Mouse (Mus musculus): Measurements from ENCODE around the gene Hoxa1. TPM values are rescaled to one million over a fixed set of nuclear protein-coding genes. Genes with fewer than 3 reads are reported as not detected.

Hoxa1 gene
- polyA plus RNA-seq, 1 experiment from 2014 or later = 1.8 TPM

GRCm38 (mm10) chr6:52164626-52165440 lies 6.7 kb upstream of the Hoxa1 start, which contains the start of gene Hoxa2:
TSS of gene Hoxa2 (minus strand) at chr6:52164831.
- Histone ChIP-seq H3K36me3 (ENCODE audit: control insufficient read depth, insufficient read depth, low read length) (no peaks in the 10 kb centered on the region), H3K4me1 (ENCODE audit: control insufficient read depth, insufficient read depth, low read depth, low read length) (peaks cover under 1% of the 10 kb centered on the region; the same call in 1 of the 2 replicates), H3K9me3 (ENCODE audit: control insufficient read depth, low read length) (no peaks in the 10 kb centered on the region), H3K27ac (ENCODE audit: low read depth, low read length) (peak within 1 kb of the TSS; percentile 97), H3K27me3 (replicated peaks; ENCODE audit: control insufficient read depth, insufficient read depth, low read length) (peaks cover 3% of the 10 kb centered on the region; the same call in 1 of the 2 replicates), H3K4me3 (ENCODE audit: low read length) (peak within 1 kb of the TSS; percentile 57), H3K4me2 (ENCODE audit: low read length) (peak within 1 kb of the TSS; percentile 80), H3K9ac (ENCODE audit: low read depth, low read length) (peak within 1 kb of the TSS; percentile 83)
- under 1% methylated on average over 25 of the region's 25 CpGs for WGBS
- peak; percentile 72 for ATAC-seq

- Histone ChIP-seq H3K9ac (ENCODE audit: low read depth, low read length) (peak overlapping the region; percentile 83), H3K27me3 (replicated peaks; ENCODE audit: control insufficient read depth, insufficient read depth, low read length) (no peaks in the 10 kb centered on the region), H3K27ac (ENCODE audit: low read depth, low read length) (peak overlapping the region; percentile 97), H3K4me1 (ENCODE audit: control insufficient read depth, insufficient read depth, low read depth, low read length) (no peaks in the 10 kb centered on the region), H3K36me3 (ENCODE audit: control insufficient read depth, insufficient read depth, low read length) (no peaks in the 10 kb centered on the region), H3K4me3 (ENCODE audit: low read length) (peak overlapping the region; percentile 57), H3K9me3 (ENCODE audit: control insufficient read depth, low read length) (no peaks in the 10 kb centered on the region), H3K4me2 (ENCODE audit: low read length) (peak overlapping the region; percentile 80)
- under 1% methylated on average over 39 of the region's 39 CpGs for WGBS
- no peak for ATAC-seq
Observed at GRCm38 (mm10) chr6:52164051-52164625, 6.0 kb upstream of the Hoxa1 start.

GRCm38 (mm10) chr6:52163366-52164031 lies 5.4 kb upstream of the Hoxa1 start:
- ATAC-seq = no peak
- H3K27ac ChIP-seq (ENCODE audit: low read depth, low read length) = peak overlapping the region; percentile 97
- peak overlapping the region; percentile 80 for H3K4me2 ChIP-seq (ENCODE audit: low read length)
- peak overlapping the region; percentile 83 for H3K9ac ChIP-seq (ENCODE audit: low read depth, low read length)
- H3K4me3 ChIP-seq (ENCODE audit: low read length) = peak overlapping the region; percentile 57
- 3% methylated on average over 17 of the region's 17 CpGs for WGBS
- H3K4me1 ChIP-seq (ENCODE audit: control insufficient read depth, insufficient read depth, low read depth, low read length) = peaks cover 5% of the 10 kb centered on the region; the same call in 1 of the 2 replicates
- H3K27me3 ChIP-seq (replicated peaks; ENCODE audit: control insufficient read depth, insufficient read depth, low read length) = no peaks in the 10 kb centered on the region
- H3K36me3 ChIP-seq (ENCODE audit: control insufficient read depth, insufficient read depth, low read length) = no peaks in the 10 kb centered on the region
- H3K9me3 ChIP-seq (ENCODE audit: control insufficient read depth, low read length) = no peaks in the 10 kb centered on the region

GRCm38 (mm10) chr6:52162611-52163365 lies 4.7 kb upstream of the Hoxa1 start:
- Histone ChIP-seq H3K9ac (ENCODE audit: low read depth, low read length) (peak overlapping the region; percentile 83), H3K9me3 (ENCODE audit: control insufficient read depth, low read length) (no peaks in the 10 kb centered on the region), H3K27ac (ENCODE audit: low read depth, low read length) (peak overlapping the region; percentile 97), H3K36me3 (ENCODE audit: control insufficient read depth, insufficient read depth, low read length) (no peaks in the 10 kb centered on the region), H3K4me2 (ENCODE audit: low read length) (peak overlapping the region; percentile 80), H3K4me1 (ENCODE audit: control insufficient read depth, insufficient read depth, low read depth, low read length) (peaks cover 10% of the 10 kb centered on the region), H3K27me3 (replicated peaks; ENCODE audit: control insufficient read depth, insufficient read depth, low read length) (no peaks in the 10 kb centered on the region; the same call in 1 of the 2 replicates), H3K4me3 (ENCODE audit: low read length) (peak overlapping the region; percentile 57)
- no peak for ATAC-seq
- 5% methylated on average over 14 of the region's 14 CpGs for WGBS

- WGBS = 10% methylated on average over 1 of the region's 1 CpGs
- Histone ChIP-seq H3K4me3 (ENCODE audit: low read length) (peak overlapping the region; percentile 28), H3K9ac (ENCODE audit: low read depth, low read length) (peak overlapping the region; percentile 36), H3K27me3 (replicated peaks; ENCODE audit: control insufficient read depth, insufficient read depth, low read length) (no peaks in the 10 kb centered on the region; the same call in 1 of the 2 replicates), H3K4me1 (ENCODE audit: control insufficient read depth, insufficient read depth, low read depth, low read length) (peaks cover 10% of the 10 kb centered on the region), H3K27ac (ENCODE audit: low read depth, low read length) (peak overlapping the region; percentile 69), H3K9me3 (ENCODE audit: control insufficient read depth, low read length) (no peaks in the 10 kb centered on the region), H3K36me3 (ENCODE audit: control insufficient read depth, insufficient read depth, low read length) (no peaks in the 10 kb centered on the region), H3K4me2 (ENCODE audit: low read length) (peak overlapping the region; percentile 80)
- no peak for ATAC-seq
Observed at GRCm38 (mm10) chr6:52162093-52162380, 3.9 kb upstream of the Hoxa1 start.

GRCm38 (mm10) chr6:52161336-52162092 lies 3.4 kb upstream of the Hoxa1 start:
- H3K36me3 ChIP-seq (ENCODE audit: control insufficient read depth, insufficient read depth, low read length) = no peaks in the 10 kb centered on the region
- 6% methylated on average over 8 of the region's 8 CpGs for WGBS
- ATAC-seq = no peak
- peaks cover under 1% of the 10 kb centered on the region for H3K27me3 ChIP-seq (replicated peaks; ENCODE audit: control insufficient read depth, insufficient read depth, low read length)
- peak overlapping the region; percentile 67 for H3K9ac ChIP-seq (ENCODE audit: low read depth, low read length)
- H3K4me3 ChIP-seq (ENCODE audit: low read length) = peak overlapping the region; percentile 67
- peaks cover 10% of the 10 kb centered on the region for H3K4me1 ChIP-seq (ENCODE audit: control insufficient read depth, insufficient read depth, low read depth, low read length)
- no peaks in the 10 kb centered on the region for H3K9me3 ChIP-seq (ENCODE audit: control insufficient read depth, low read length)
- peak overlapping the region; percentile 80 for H3K4me2 ChIP-seq (ENCODE audit: low read length)
- H3K27ac ChIP-seq (ENCODE audit: low read depth, low read length) = peak overlapping the region; percentile 80

- H3K27me3 ChIP-seq (replicated peaks; ENCODE audit: control insufficient read depth, insufficient read depth, low read length) = peaks cover 6% of the 10 kb centered on the region
- peak overlapping the region; percentile 80 for H3K4me2 ChIP-seq (ENCODE audit: low read length)
- no peaks in the 10 kb centered on the region for H3K9me3 ChIP-seq (ENCODE audit: control insufficient read depth, low read length)
- H3K4me1 ChIP-seq (ENCODE audit: control insufficient read depth, insufficient read depth, low read depth, low read length) = peaks cover 10% of the 10 kb centered on the region
- 2% methylated on average over 30 of the region's 30 CpGs for WGBS
- H3K9ac ChIP-seq (ENCODE audit: low read depth, low read length) = peak overlapping the region; percentile 67
- no peak for ATAC-seq
- no peaks in the 10 kb centered on the region for H3K36me3 ChIP-seq (ENCODE audit: control insufficient read depth, insufficient read depth, low read length)
- peak overlapping the region; percentile 80 for H3K27ac ChIP-seq (ENCODE audit: low read depth, low read length)
- peak overlapping the region; percentile 67 for H3K4me3 ChIP-seq (ENCODE audit: low read length)
Observed at GRCm38 (mm10) chr6:52160511-52161335, 2.6 kb upstream of the Hoxa1 start.

GRCm38 (mm10) chr6:52159979-52160378 lies 1.9 kb upstream of the Hoxa1 start:
- no peak for ATAC-seq
- H3K4me2 ChIP-seq (ENCODE audit: low read length) = peak overlapping the region; percentile 80

More at GRCm38 (mm10) chr6:52159979-52160378, 1.9 kb upstream of the Hoxa1 start:
- 5% methylated on average over 8 of the region's 9 CpGs for WGBS
- Histone ChIP-seq H3K36me3 (ENCODE audit: control insufficient read depth, insufficient read depth, low read length) (no peaks in the 10 kb centered on the region), H3K9ac (ENCODE audit: low read depth, low read length) (peak overlapping the region; percentile 67), H3K4me3 (ENCODE audit: low read length) (peak overlapping the region; percentile 67), H3K27ac (ENCODE audit: low read depth, low read length) (peak overlapping the region; percentile 80), H3K27me3 (replicated peaks; ENCODE audit: control insufficient read depth, insufficient read depth, low read length) (peaks cover 12% of the 10 kb centered on the region), H3K9me3 (ENCODE audit: control insufficient read depth, low read length) (no peaks in the 10 kb centered on the region), H3K4me1 (ENCODE audit: control insufficient read depth, insufficient read depth, low read depth, low read length) (peaks cover 10% of the 10 kb centered on the region)

All from hindbrain, embryonic 16.5 days (tissue).